Mouse (Mus musculus) adrenal gland (tissue): ENCODE measurements around the gene Pgm2.

Experiments used
- intact Hi-C: fragments of 180-260 bp; cut with DNase I; formaldehyde crosslinking; loops from one replicate; pipeline ENCODE4 v1.15.1; 2025

Gene Pgm2

GRCm38 (mm10) chr5:64131550-64131949 lies 38.8 kb downstream of the Pgm2 start:
- intact Hi-C loops: loop anchor here (10.0 kb wide), 1 partner anchor 143 kb away; no protein-coding TSS in a partner anchor

GRCm38 (mm10) chr5:64133901-64134300 lies 41.2 kb downstream of the Pgm2 start:
- intact Hi-C loops: loop anchor here (10.0 kb wide), 1 partner anchor 141 kb away; no protein-coding TSS in a partner anchor

GRCm38 (mm10) chr5:64136325-64136724 lies 43.6 kb downstream of the Pgm2 start:
- intact Hi-C loops: loop anchor here (10.0 kb wide), 1 partner anchor 138 kb away; no protein-coding TSS in a partner anchor

- intact Hi-C loops: no loop called here
Observed at GRCm38 (mm10) chr5:64140202-64140601, 47.5 kb downstream of the Pgm2 start.

GRCm38 (mm10) chr5:64144315-64144714 lies 51.6 kb downstream of the Pgm2 start:
- intact Hi-C loops: no loop called here

- intact Hi-C loops: no loop called here
Observed at GRCm38 (mm10) chr5:64146384-64147005, 53.7 kb downstream of the Pgm2 start.

- intact Hi-C loops: no loop called here
Observed at GRCm38 (mm10) chr5:64149184-64150127, 56.7 kb downstream of the Pgm2 start.

GRCm38 (mm10) chr5:64153319-64153718 lies 60.6 kb downstream of the Pgm2 start:
- intact Hi-C loops: no loop called here

GRCm38 (mm10) chr5:64155861-64156550 lies 63.3 kb downstream of the Pgm2 start, which contains the start of gene Tbc1d1:
TSS of gene Tbc1d1 (plus strand) at chr5:64156305.
- intact Hi-C loops: no loop called here

GRCm38 (mm10) chr5:64156579-64156978 lies 63.8 kb downstream of the Pgm2 start:
- intact Hi-C loops: no loop called here

- intact Hi-C loops: no loop called here
Observed at GRCm38 (mm10) chr5:64157926-64158325, 65.2 kb downstream of the Pgm2 start.

- intact Hi-C loops: no loop called here
Observed at GRCm38 (mm10) chr5:64158501-64158900, 65.8 kb downstream of the Pgm2 start.

- intact Hi-C loops: no loop called here
Observed at GRCm38 (mm10) chr5:64159065-64159780, 66.5 kb downstream of the Pgm2 start.

GRCm38 (mm10) chr5:64159781-64160704 lies 67.3 kb downstream of the Pgm2 start:
- intact Hi-C loops: loop anchor here (10.0 kb wide), 1 partner anchor 605 kb away; no protein-coding TSS in a partner anchor

- intact Hi-C loops: loop anchor here (10.0 kb wide), 1 partner anchor 604 kb away; no protein-coding TSS in a partner anchor
Observed at GRCm38 (mm10) chr5:64160705-64161391, 68.1 kb downstream of the Pgm2 start.

- intact Hi-C loops: loop anchor here (10.0 kb wide), 1 partner anchor 603 kb away; no protein-coding TSS in a partner anchor
Observed at GRCm38 (mm10) chr5:64161917-64162316, 69.2 kb downstream of the Pgm2 start.

GRCm38 (mm10) chr5:64162582-64162981 lies 69.8 kb downstream of the Pgm2 start:
- intact Hi-C loops: loop anchor here (10.0 kb wide), 1 partner anchor 602 kb away; no protein-coding TSS in a partner anchor

- intact Hi-C loops: loop anchor here (10.0 kb wide), 1 partner anchor 600 kb away; no protein-coding TSS in a partner anchor
Observed at GRCm38 (mm10) chr5:64164414-64164813, 71.7 kb downstream of the Pgm2 start.

- intact Hi-C loops: loop anchor here (10.0 kb wide), 1 partner anchor 599 kb away; no protein-coding TSS in a partner anchor
Observed at GRCm38 (mm10) chr5:64165826-64166225, 73.1 kb downstream of the Pgm2 start.
